Mouse (Mus musculus) liver, adult 2 months (tissue): ENCODE measurements around the gene Sc5d.

ENCODE experiments used
- CTCF ChIP-seq: fragments of 200-500 bp; IDR thresholded peaks from 2 replicates; pipeline ENCODE4 v1.5.1; 2011; ENCODE audit warnings: low read depth, low read length, control low read depth
- POLR2A ChIP-seq: fragments of 200-500 bp; IDR thresholded peaks from 2 replicates; pipeline ENCODE4 v1.6.1; 2011; ENCODE audit warnings: low read length, control low read depth; ENCODE audit not compliant: insufficient read depth; ENCODE audit errors: extremely low read depth

GRCm38 (mm10) chr9:42293051-42293450, 29.0 kb upstream of the Sc5d start:
- TF ChIP-seq POLR2A = no peak
- TF ChIP-seq CTCF = no peak
